Mouse (Mus musculus) activated CD4-positive, CD25-positive, alpha-beta regulatory T cell, adult 4 months (primary cell): Measurements from ENCODE around the gene Scfd2. TPM values are rescaled to one million over a fixed set of nuclear protein-coding genes. Genes with fewer than 3 reads are reported as not detected.

ENCODE experiments used
- ATAC-seq: one replicate; pipeline ENCODE4 v1.8.0; 2017
- polyA plus RNA-seq, 2 experiments: library from polyadenylated mRNA; unstranded; fragments of 100-300 nt; shearing (Covaris generic); gene quantifications; one replicate each; pipeline ENCODE4 v1.2.1; 2017

Scfd2 gene
- polyA plus RNA-seq, 2 experiments from 2014 or later, result 18.7 to 19.3 TPM

GRCm38 (mm10) chr5:74455510-74456269, 75.9 kb downstream of the Scfd2 start:
- no peak for ATAC-seq

DNA sequence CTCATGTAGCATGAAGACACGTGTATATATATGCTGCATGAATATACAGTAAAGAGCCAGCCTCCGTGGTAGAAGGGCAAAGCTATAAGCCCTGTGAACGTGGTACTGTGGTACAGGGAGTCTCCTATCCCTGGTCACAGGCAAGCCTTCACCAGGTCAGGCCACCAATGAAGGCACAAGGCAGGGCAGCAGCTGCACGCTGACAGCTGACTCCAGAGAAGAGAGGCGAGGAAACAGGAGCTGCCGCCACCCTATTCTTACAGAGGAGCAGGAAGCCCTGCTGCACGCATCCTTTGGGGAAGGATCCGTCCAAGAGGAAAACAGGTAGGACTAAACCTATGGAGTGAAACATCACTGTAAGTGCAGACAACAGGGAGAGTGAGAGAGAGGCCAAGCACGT, 76.5 kb downstream of the Scfd2 start:
- ATAC-seq, result no peak

DNA sequence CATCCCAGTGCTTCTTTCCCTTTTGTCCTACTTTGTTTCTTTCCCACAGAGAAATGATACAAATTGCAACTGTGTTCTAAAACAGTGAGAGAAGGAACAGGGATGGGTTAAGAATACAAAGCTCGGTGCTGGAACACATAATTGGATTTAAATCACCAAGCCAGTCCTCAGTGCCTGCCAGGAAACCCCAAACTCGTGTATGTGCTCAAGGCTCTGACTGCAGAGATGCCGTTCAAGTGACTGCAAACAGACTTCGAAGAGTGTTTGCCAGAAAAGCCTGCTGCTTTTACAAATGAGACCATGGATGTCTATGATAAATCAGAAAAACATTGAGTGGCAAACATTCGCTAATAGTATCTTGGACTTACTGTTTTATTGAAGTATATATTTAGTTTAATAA, 80.6 kb downstream of the Scfd2 start:
- no peak for ATAC-seq

DNA sequence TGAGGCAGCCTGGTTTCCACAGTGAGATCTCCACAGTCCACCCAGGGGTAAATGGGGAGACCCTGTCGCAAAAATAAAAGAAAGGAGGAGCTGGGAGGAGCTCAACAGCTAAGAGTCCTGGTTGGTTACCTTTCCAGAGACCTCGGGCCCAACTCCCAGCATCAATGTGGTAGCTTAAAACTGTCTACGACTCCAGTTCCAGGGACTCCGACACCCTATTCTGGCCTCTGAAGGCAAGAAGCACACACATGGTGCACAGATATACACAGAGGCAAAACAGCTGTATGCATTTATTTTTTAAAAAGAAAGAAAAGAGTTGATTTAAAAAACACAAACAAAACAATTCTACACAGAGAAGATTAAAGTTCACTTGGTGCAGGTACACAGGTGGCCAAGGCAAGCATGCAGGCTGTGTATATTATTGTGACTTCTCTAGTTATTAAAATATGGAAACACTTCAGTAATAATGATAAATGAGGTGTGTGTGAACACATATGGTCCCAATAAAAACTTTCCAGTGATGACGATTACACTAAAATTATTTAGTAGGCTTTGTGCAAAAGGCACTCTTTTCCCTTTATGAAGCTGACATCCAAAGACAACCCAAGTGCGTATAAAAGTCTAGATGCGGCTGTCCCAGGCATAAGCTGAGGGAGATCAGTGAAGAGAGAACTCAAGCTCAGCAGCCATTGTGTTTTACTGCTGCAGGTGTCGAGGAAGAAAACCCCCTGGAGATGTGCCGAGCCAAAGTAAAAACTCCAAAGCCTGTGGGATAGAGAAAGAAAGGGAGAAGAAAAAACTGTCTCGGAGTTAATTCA, 83.8 kb downstream of the Scfd2 start:
- ATAC-seq, result no peak

DNA sequence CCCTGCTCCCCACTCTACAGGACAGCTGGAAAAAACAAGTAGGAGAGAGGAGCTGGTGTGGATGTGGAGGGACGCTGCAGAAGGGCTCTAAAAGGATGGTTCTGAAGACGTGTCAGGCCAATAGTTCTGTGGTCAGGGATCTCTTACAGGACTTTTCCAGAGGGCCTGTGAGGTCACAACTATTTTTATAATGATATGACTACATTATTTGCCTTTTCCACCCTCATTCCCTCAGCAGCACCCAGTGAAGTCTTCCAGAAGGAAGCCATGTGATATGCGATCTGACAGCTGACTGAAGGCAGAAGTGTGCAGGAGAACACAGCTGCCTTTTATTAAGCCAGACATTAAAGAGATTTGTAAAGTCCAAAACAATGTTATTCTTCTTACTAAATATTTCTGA, 85.7 kb downstream of the Scfd2 start:
- no peak for ATAC-seq

- ATAC-seq, result no peak
Observed at GRCm38 (mm10) chr5:74438353-74438752, 93.2 kb downstream of the Scfd2 start.

GRCm38 (mm10) chr5:74433580-74434147, 97.9 kb downstream of the Scfd2 start:
- ATAC-seq, result no peak

- no peak for ATAC-seq
Observed at GRCm38 (mm10) chr5:74432879-74433539, 98.5 kb downstream of the Scfd2 start.

DNA sequence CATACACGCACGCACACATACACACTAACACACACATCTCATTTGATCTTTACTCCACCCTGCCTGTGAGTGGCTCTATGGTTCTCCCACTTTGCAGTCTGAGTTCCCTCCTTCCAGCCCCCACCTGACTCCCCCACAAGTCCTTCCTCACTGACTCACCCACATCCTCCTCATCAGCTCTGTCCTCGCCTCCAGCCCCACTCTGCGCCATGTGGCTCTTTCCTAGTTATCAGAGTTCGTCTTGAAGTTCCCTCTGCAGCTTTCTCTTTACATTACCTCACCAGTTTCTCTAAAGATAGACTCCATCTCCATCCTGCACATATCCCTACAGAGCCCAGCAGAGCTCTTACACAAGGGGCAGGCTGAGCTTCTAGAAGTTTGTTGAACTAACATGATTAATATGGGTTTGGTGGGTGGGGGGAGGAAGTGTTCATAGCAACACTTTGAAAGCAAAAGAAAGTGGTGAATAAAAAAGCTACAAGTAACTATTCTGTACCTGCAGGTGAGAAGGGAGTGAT, 110.9 kb downstream of the Scfd2 start:
- ATAC-seq, result no peak

DNA sequence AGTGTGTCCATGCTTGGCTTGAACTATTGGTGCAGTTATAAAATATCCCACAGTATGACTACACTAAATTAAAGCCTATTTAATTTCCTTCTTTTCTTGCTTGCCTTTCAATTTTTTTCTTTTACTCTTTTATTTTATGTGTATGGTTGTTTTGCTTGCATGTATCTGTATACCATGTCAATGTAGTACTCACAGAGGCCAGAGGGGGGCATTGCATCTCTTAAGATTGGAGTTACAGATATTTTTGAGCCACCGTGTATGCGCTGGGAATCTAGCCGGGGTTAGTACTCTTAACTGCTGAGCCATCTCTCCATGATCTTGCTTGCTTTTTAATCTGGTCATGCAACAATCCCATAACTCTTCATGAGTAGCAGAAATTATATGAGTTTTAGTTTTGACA, 119.0 kb downstream of the Scfd2 start:
- ATAC-seq, result no peak

GRCm38 (mm10) chr5:74404887-74405286, 126.7 kb downstream of the Scfd2 start:
- ATAC-seq, result no peak

GRCm38 (mm10) chr5:74404083-74404482, 127.5 kb downstream of the Scfd2 start:
- ATAC-seq, result peak; percentile 74

DNA sequence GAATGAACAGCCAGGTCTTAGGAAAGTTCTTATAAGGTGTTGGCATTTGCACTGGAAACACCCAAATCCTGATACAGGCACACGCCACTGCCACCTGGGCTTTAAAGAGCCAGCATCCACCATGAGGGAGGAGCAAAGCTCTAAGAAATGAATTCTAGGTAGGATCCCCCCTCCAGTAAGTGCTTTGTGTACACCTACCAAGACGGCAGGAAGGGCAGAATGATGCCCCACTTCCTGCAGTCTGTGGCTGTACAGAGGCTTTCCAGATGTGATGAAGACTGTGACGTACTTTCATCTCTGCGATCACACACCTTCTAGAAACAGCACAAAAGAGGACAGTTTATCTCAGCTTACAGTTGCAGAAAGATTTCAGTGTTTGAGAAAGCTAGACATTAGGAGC, 128.9 kb downstream of the Scfd2 start:
- ATAC-seq, result peak; percentile 92

- no peak for ATAC-seq
Observed at GRCm38 (mm10) chr5:74391806-74392205, 139.8 kb downstream of the Scfd2 start.

GRCm38 (mm10) chr5:74391346-74391745, 140.2 kb downstream of the Scfd2 start:
- no peak for ATAC-seq

- no peak for ATAC-seq
Observed at GRCm38 (mm10) chr5:74388849-74389248, 142.7 kb downstream of the Scfd2 start.

DNA sequence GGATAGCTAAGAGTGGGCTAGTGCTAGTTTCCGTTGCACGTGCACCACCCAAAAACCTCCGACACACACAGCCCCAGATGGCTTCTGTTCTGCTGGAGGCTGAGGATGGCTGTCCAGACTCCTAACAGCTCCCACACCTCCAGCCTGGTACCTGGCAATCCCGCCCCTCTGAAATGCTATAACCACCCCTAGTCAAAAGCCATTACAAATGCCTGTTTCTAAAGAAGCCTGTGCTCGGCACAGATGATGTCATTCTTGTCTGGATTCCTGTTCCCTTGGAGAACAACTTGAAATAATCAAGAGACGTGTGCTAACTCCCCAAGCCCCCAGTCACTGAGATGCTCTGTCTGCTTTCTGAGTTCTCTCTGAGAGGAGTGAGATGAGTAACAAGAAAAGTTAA, 143.5 kb downstream of the Scfd2 start:
- ATAC-seq, result no peak

- ATAC-seq, result no peak
Observed at GRCm38 (mm10) chr5:74387143-74387886, 144.2 kb downstream of the Scfd2 start.

DNA sequence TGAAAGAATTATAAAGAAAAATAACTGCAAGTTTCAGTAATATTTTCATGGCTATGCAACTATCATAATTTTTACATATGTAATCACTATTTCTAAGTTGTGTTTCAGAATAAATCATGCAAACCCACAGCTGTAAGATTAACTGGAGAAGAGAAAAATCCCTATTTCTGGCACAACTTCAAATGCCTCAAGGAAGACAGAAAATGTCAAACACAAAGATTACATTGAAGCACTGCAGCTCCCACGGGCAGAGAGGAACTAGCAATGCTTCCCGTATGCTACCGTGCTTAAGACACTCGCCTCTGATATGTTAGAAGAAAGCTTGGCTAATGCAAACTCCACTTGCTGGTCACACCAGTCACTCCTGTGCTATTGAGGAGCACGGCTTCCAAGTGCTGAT, 151.5 kb downstream of the Scfd2 start:
- no peak for ATAC-seq

DNA sequence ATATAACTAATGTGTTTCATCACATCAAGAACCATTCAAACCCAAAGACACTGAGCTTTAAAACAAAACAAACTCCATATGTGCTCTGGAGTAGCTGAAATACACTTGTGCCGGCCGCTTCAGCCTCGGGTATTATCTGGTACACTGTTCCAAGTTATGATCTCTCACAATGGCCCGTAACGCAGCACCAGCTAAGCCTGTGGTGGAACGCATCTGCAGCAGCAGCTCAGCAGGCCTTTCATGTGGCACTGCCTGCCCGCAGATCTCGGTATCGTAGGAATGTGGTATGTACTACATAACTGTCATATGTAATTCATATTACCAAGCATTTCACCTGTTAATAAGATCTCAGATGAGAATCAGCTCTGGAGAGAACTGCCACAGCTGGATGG, 164.9 kb downstream of the Scfd2 start:
- ATAC-seq, result no peak

DNA sequence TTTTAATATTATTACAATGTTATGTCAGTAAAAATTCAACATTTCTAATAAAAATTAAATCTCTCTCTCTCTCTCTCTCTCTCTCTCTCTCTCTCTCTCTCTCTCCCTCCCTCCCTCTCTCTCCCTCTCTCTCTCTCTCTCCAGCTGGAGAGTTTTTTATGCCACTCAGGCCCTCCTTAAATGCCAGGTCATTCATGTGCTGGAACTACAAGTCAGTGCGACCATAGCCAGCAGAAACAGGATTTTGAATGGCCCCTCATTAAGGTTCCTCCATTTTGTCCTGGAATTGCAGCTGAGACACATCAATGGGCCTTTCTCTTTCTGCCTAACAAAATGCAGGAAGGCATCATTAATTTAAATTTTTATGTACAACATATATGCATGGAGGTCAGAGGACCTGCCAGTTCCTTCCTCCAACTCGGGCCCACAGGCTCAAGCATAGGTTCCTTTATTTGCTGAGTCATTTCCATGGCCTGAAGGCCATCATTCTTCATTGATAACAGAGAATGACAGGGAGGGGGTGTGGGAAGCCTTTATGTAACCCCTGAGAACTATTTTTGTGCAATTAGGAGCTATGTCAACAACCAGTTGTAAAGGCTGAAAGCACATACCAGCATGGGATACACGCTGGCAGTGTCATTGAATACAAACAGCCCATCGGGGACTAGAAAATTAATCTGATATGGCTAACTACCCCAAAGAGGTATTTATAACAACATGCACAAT, 165.4 kb downstream of the Scfd2 start:
- ATAC-seq, result no peak

GRCm38 (mm10) chr5:74365408-74365807, 166.2 kb downstream of the Scfd2 start:
- ATAC-seq, result no peak
